Mouse (Mus musculus) hindbrain, embryonic 15.5 days (tissue): Measurements from ENCODE around the gene Celsr3. TPM values are rescaled to one million over a fixed set of nuclear protein-coding genes. Genes with fewer than 3 reads are reported as not detected.

ENCODE experiments used
- ATAC-seq: fragments of 200-750 bp; cut with Nextera tagmentation; 2 replicates; pipeline ENCODE4 v1.8.0; 2017; ENCODE audit warnings: low read depth, moderate number of reproducible peaks, moderate TSS enrichment; ENCODE audit not compliant: low FRiP score
- H3K27ac ChIP-seq: fragments of 300-500 bp; sonication (generic); replicated peaks from 2 replicates; pipeline ENCODE4 v1.5.1; 2015; ENCODE audit warnings: mild to moderate bottlenecking, inconsistent platforms
- H3K27me3 ChIP-seq: fragments of 300-500 bp; sonication (generic); 2 replicates; pipeline ENCODE4 v1.6.1; 2015; ENCODE audit warnings: control low read depth, inconsistent platforms
- H3K36me3 ChIP-seq: fragments of 300-500 bp; sonication (generic); 2 replicates; pipeline ENCODE4 v1.6.1; 2015; ENCODE audit warnings: control low read depth, inconsistent platforms
- H3K4me1 ChIP-seq: fragments of 300-500 bp; sonication (generic); replicated peaks from 2 replicates; pipeline ENCODE4 v1.6.1; 2015; ENCODE audit warnings: control low read depth, inconsistent platforms
- H3K4me2 ChIP-seq: fragments of 300-500 bp; sonication (generic); 2 replicates; pipeline ENCODE4 v1.6.1; 2015; ENCODE audit warnings: moderate library complexity, mild to moderate bottlenecking, inconsistent platforms
- H3K4me3 ChIP-seq: fragments of 300-500 bp; sonication (generic); 2 replicates; pipeline ENCODE4 v1.5.1; 2015; ENCODE audit warnings: mild to moderate bottlenecking, inconsistent platforms
- H3K9ac ChIP-seq: fragments of 300-500 bp; sonication (generic); 2 replicates; pipeline ENCODE4 v1.6.1; 2015; ENCODE audit warnings: inconsistent platforms
- H3K9me3 ChIP-seq: fragments of 300-500 bp; sonication (generic); 2 replicates; pipeline ENCODE4 v1.6.1; 2016; ENCODE audit warnings: control low read depth, inconsistent platforms
- WGBS: fragments of 180-500 bp; shearing (Covaris S2); methylation state at CpG from one replicate; pipeline ENCODE4 v1.1.7; 2015; 5-methylcytosine and 5-hydroxymethylcytosine counted together
- polyA plus RNA-seq: library from polyadenylated mRNA; unstranded; fragments of >200 nt; fragmentation: Nextera tagmentation; extraction: Ambion mirVana; gene quantifications from 2 replicates; pipeline ENCODE4 v1.2.1, GENCODE M21; 2015

The Celsr3 gene
- polyA plus RNA-seq, 1 experiment from 2014 or later: 12.7 TPM

GRCm38 (mm10) chr9:108792307-108792706 is 33.8 kb upstream of the Celsr3 start:
- 82% methylated on average over 1 of the region's 1 CpGs for WGBS

GRCm38 (mm10) chr9:108792730-108793129 is 33.4 kb upstream of the Celsr3 start:
- ATAC-seq: no peak
- Histone ChIP-seq H3K9me3 (no peaks in the 10 kb centered on the region), H3K4me3 (no peak overlapping the region), H3K27ac (no peak overlapping the region), H3K27me3 (no peaks in the 10 kb centered on the region), H3K4me1 (peaks cover 96% of the 10 kb centered on the region), H3K4me2 (0 out of 2 replicates have a peak overlapping the region, but pooled peaks have one; percentile 6), H3K36me3 (peaks cover 17% of the 10 kb centered on the region), H3K9ac (no peak overlapping the region)
- WGBS: 44% methylated on average over 3 of the region's 3 CpGs

More at GRCm38 (mm10) chr9:108792307-108792706, 33.8 kb upstream of the Celsr3 start:
- H3K4me2 ChIP-seq: 0 out of 2 replicates have a peak overlapping the region, but pooled peaks have one; percentile 6
- H3K27ac ChIP-seq: no peak overlapping the region
- no peak for ATAC-seq
- H3K27me3 ChIP-seq: no peaks in the 10 kb centered on the region
- H3K9ac ChIP-seq: no peak overlapping the region
- H3K4me3 ChIP-seq: no peak overlapping the region
- peaks cover 13% of the 10 kb centered on the region; the same call in 1 of the 2 replicates for H3K36me3 ChIP-seq
- peaks cover 99% of the 10 kb centered on the region for H3K4me1 ChIP-seq
- no peaks in the 10 kb centered on the region for H3K9me3 ChIP-seq

- Histone ChIP-seq H3K9ac (no peak overlapping the region), H3K27ac (no peak overlapping the region), H3K4me2 (peak overlapping the region; percentile 30; the same call in 1 of the 2 replicates), H3K9me3 (no peaks in the 10 kb centered on the region), H3K4me1 (peaks cover 71% of the 10 kb centered on the region), H3K36me3 (peaks cover 40% of the 10 kb centered on the region), H3K4me3 (no peak overlapping the region), H3K27me3 (no peaks in the 10 kb centered on the region)
- WGBS: 42% methylated on average over 2 of the region's 2 CpGs
- ATAC-seq: no peak
Measured at GRCm38 (mm10) chr9:108795281-108795680, 30.8 kb upstream of the Celsr3 start.

GRCm38 (mm10) chr9:108795762-108796161 is 30.4 kb upstream of the Celsr3 start:
- H3K9ac ChIP-seq: no peak overlapping the region
- 0 out of 2 replicates have a peak, but pooled peaks have one; percentile 3 for ATAC-seq
- WGBS: 34% methylated on average over 11 of the region's 11 CpGs
- H3K36me3 ChIP-seq: peaks cover 42% of the 10 kb centered on the region
- H3K4me2 ChIP-seq: peak overlapping the region; percentile 30
- no peak overlapping the region for H3K4me3 ChIP-seq
- H3K27me3 ChIP-seq: no peaks in the 10 kb centered on the region
- peak overlapping the region; percentile 10; the same call in 1 of the 2 replicates for H3K27ac ChIP-seq
- peaks cover 66% of the 10 kb centered on the region for H3K4me1 ChIP-seq
- H3K9me3 ChIP-seq: no peaks in the 10 kb centered on the region

- Histone ChIP-seq H3K27ac (peak overlapping the region; percentile 10; the same call in 1 of the 2 replicates), H3K4me1 (peaks cover 59% of the 10 kb centered on the region), H3K4me3 (no peak overlapping the region), H3K4me2 (peak overlapping the region; percentile 30), H3K36me3 (peaks cover 49% of the 10 kb centered on the region), H3K9me3 (no peaks in the 10 kb centered on the region), H3K27me3 (no peaks in the 10 kb centered on the region), H3K9ac (no peak overlapping the region)
- WGBS: 67% methylated on average over 4 of the region's 4 CpGs
- no peak; the same call in 1 of the 2 replicates for ATAC-seq
Measured at GRCm38 (mm10) chr9:108796351-108796981, 29.7 kb upstream of the Celsr3 start.

GRCm38 (mm10) chr9:108797477-108797876 is 28.6 kb upstream of the Celsr3 start:
- H3K9ac ChIP-seq: no peak overlapping the region
- no peaks in the 10 kb centered on the region for H3K27me3 ChIP-seq
- H3K36me3 ChIP-seq: peaks cover 59% of the 10 kb centered on the region
- no peak overlapping the region for H3K27ac ChIP-seq
- H3K4me3 ChIP-seq: no peak overlapping the region
- H3K9me3 ChIP-seq: no peaks in the 10 kb centered on the region
- H3K4me2 ChIP-seq: no peak overlapping the region
- peaks cover 49% of the 10 kb centered on the region for H3K4me1 ChIP-seq
- ATAC-seq: no peak
- WGBS: 84% methylated on average over 7 of the region's 7 CpGs

- Histone ChIP-seq H3K4me1 (peaks cover 38% of the 10 kb centered on the region), H3K27me3 (no peaks in the 10 kb centered on the region), H3K27ac (no peak overlapping the region), H3K36me3 (peaks cover 68% of the 10 kb centered on the region), H3K4me3 (no peak overlapping the region), H3K9me3 (no peaks in the 10 kb centered on the region), H3K9ac (no peak overlapping the region), H3K4me2 (no peak overlapping the region)
- ATAC-seq: no peak
- WGBS: 85% methylated on average over 5 of the region's 5 CpGs
Measured at GRCm38 (mm10) chr9:108798508-108799075, 27.5 kb upstream of the Celsr3 start.

GRCm38 (mm10) chr9:108799564-108799963 is 26.6 kb upstream of the Celsr3 start:
- ATAC-seq: 0 out of 2 replicates have a peak, but pooled peaks have one; percentile 17
- H3K27me3 ChIP-seq: no peaks in the 10 kb centered on the region
- H3K27ac ChIP-seq: no peak overlapping the region
- no peaks in the 10 kb centered on the region for H3K9me3 ChIP-seq
- WGBS: 81% methylated on average over 3 of the region's 3 CpGs
- peaks cover 28% of the 10 kb centered on the region for H3K4me1 ChIP-seq
- peaks cover 78% of the 10 kb centered on the region for H3K36me3 ChIP-seq
- H3K4me2 ChIP-seq: no peak overlapping the region
- no peak overlapping the region for H3K9ac ChIP-seq
- no peak overlapping the region for H3K4me3 ChIP-seq

- no peak overlapping the region for H3K27ac ChIP-seq
- H3K4me1 ChIP-seq: peaks cover 22% of the 10 kb centered on the region
- ATAC-seq: no peak
- H3K27me3 ChIP-seq: no peaks in the 10 kb centered on the region
- peaks cover 67% of the 10 kb centered on the region for H3K36me3 ChIP-seq
- no peak overlapping the region for H3K4me2 ChIP-seq
- no peaks in the 10 kb centered on the region for H3K9me3 ChIP-seq
- no peak overlapping the region for H3K4me3 ChIP-seq
- WGBS: 89% methylated on average over 8 of the region's 8 CpGs
- no peak overlapping the region for H3K9ac ChIP-seq
Measured at GRCm38 (mm10) chr9:108805768-108806167, 20.4 kb upstream of the Celsr3 start.

- Histone ChIP-seq H3K27me3 (no peaks in the 10 kb centered on the region), H3K9me3 (no peaks in the 10 kb centered on the region), H3K4me3 (no peak overlapping the region), H3K27ac (no peak overlapping the region), H3K36me3 (peaks cover 68% of the 10 kb centered on the region), H3K4me1 (peaks cover 22% of the 10 kb centered on the region), H3K4me2 (no peak overlapping the region), H3K9ac (no peak overlapping the region)
- no peak for ATAC-seq
Measured at GRCm38 (mm10) chr9:108806379-108806778, 19.7 kb upstream of the Celsr3 start.

GRCm38 (mm10) chr9:108806831-108807230 is 19.3 kb upstream of the Celsr3 start:
- no peak overlapping the region for H3K27ac ChIP-seq

GRCm38 (mm10) chr9:108807674-108808073 is 18.4 kb upstream of the Celsr3 start:
- peak overlapping the region; percentile 23; the same call in 1 of the 2 replicates for H3K9ac ChIP-seq
- ATAC-seq: peak; percentile 29
- WGBS: 72% methylated on average over 5 of the region's 5 CpGs
- peak overlapping the region; percentile 67; the same call in 1 of the 2 replicates for H3K27ac ChIP-seq
- no peaks in the 10 kb centered on the region for H3K9me3 ChIP-seq
- H3K4me2 ChIP-seq: peak overlapping the region; percentile 65; the same call in 1 of the 2 replicates
- peak overlapping the region; percentile 87; the same call in 1 of the 2 replicates for H3K4me3 ChIP-seq
- H3K4me1 ChIP-seq: peaks cover 22% of the 10 kb centered on the region
- H3K27me3 ChIP-seq: no peaks in the 10 kb centered on the region
- H3K36me3 ChIP-seq: peaks cover 66% of the 10 kb centered on the region

More at GRCm38 (mm10) chr9:108806831-108807230, 19.3 kb upstream of the Celsr3 start:
- no peaks in the 10 kb centered on the region for H3K9me3 ChIP-seq
- no peak overlapping the region for H3K4me3 ChIP-seq
- H3K4me2 ChIP-seq: no peak overlapping the region
- H3K9ac ChIP-seq: no peak overlapping the region
- ATAC-seq: no peak
- H3K4me1 ChIP-seq: peaks cover 22% of the 10 kb centered on the region
- H3K36me3 ChIP-seq: peaks cover 68% of the 10 kb centered on the region
- WGBS: 89% methylated on average over 1 of the region's 1 CpGs
- no peaks in the 10 kb centered on the region for H3K27me3 ChIP-seq
